Mouse (Mus musculus): ENCODE data around the gene Actn3.
"Not testable (repeated sequence)": the region's sequence is repeated elsewhere in the genome, so short reads cannot be mapped to it uniquely, and the experiment has no call there.

Gene Actn3

GRCm38 (mm10) chr19:4859081-4859480 lies 18.6 kb downstream of the Actn3 start:
- DNase-seq (ENCODE audit: low spot score) = peak; percentile 89

- DNase-seq (ENCODE audit: low spot score) = no peak
Measured at GRCm38 (mm10) chr19:4855951-4856350, 21.8 kb downstream of the Actn3 start.

GRCm38 (mm10) chr19:4855470-4855820 lies 22.3 kb downstream of the Actn3 start:
- DNase-seq (ENCODE audit: low spot score) = no peak

- DNase-seq (ENCODE audit: low spot score) = peak; percentile 45
Measured at GRCm38 (mm10) chr19:4854552-4855469, 22.9 kb downstream of the Actn3 start, which contains the start of gene Ctsf. TSS of gene Ctsf (plus strand) at chr19:4855130.

- DNase-seq (ENCODE audit: low spot score) = no peak
Measured at GRCm38 (mm10) chr19:4850281-4850680, 27.4 kb downstream of the Actn3 start.

- no peak for DNase-seq (ENCODE audit: low spot score)
Measured at GRCm38 (mm10) chr19:4849800-4850199, 27.9 kb downstream of the Actn3 start.

- no peak for DNase-seq (ENCODE audit: low spot score)
Measured at GRCm38 (mm10) chr19:4847490-4847889, 30.2 kb downstream of the Actn3 start.

- peak; percentile 71 for DNase-seq (ENCODE audit: low spot score)
Measured at GRCm38 (mm10) chr19:4845846-4846245, 31.9 kb downstream of the Actn3 start.

GRCm38 (mm10) chr19:4842611-4843010 lies 35.1 kb downstream of the Actn3 start:
- DNase-seq (ENCODE audit: low spot score) = no peak

- no peak for DNase-seq (ENCODE audit: low spot score)
Measured at GRCm38 (mm10) chr19:4840848-4841247, 36.9 kb downstream of the Actn3 start.

- peak; percentile 96 for DNase-seq (ENCODE audit: low spot score)
Measured at GRCm38 (mm10) chr19:4839149-4839548, 38.6 kb downstream of the Actn3 start, which contains the start of the genes Ccs and Ccdc87. TSS of gene Ccs (minus strand) at chr19:4839332. TSS of gene Ccdc87 (plus strand) at chr19:4839366.

- no peak for DNase-seq (ENCODE audit: low spot score)
Measured at GRCm38 (mm10) chr19:4838526-4839140, 39.1 kb downstream of the Actn3 start.

- no peak for DNase-seq (ENCODE audit: low spot score)
Measured at GRCm38 (mm10) chr19:4837049-4837448, 40.7 kb downstream of the Actn3 start.

GRCm38 (mm10) chr19:4836096-4836495 lies 41.6 kb downstream of the Actn3 start:
- no peak for DNase-seq (ENCODE audit: low spot score)

- DNase-seq (ENCODE audit: low spot score) = no peak
Measured at GRCm38 (mm10) chr19:4833977-4834376, 43.7 kb downstream of the Actn3 start.

GRCm38 (mm10) chr19:4829156-4829555 lies 48.6 kb downstream of the Actn3 start:
- no peak for DNase-seq (ENCODE audit: low spot score)

GRCm38 (mm10) chr19:4828444-4829114 lies 49.1 kb downstream of the Actn3 start:
- no peak for DNase-seq (ENCODE audit: low spot score)

GRCm38 (mm10) chr19:4820678-4821303 lies 56.9 kb downstream of the Actn3 start:
- DNase-seq (ENCODE audit: low spot score) = no peak

GRCm38 (mm10) chr19:4817182-4817835 lies 60.4 kb downstream of the Actn3 start:
- DNase-seq (ENCODE audit: low spot score) = no peak

GRCm38 (mm10) chr19:4813015-4813414 lies 64.7 kb downstream of the Actn3 start:
- no peak for DNase-seq (ENCODE audit: low spot score)

GRCm38 (mm10) chr19:4812334-4812949 lies 65.3 kb downstream of the Actn3 start:
- DNase-seq (ENCODE audit: low spot score) = not testable (repeated sequence)

Measured in c-Kit-positive CD71-positive TER-119-positive erythroid progenitor cells, embryonic 14.5 days (primary cell).